Mouse (Mus musculus) kidney, postnatal 4 days (tissue): ENCODE data around the gene Prrc2b.

Experiments
- DNase-seq, 2 experiments: peaks; one replicate each; pipeline ENCODE4 v3.0.0; 2021; ENCODE audit warnings: mixed read lengths in 2 of 2

Prrc2b gene

GRCm38 (mm10) chr2:32150924-32151659, at the start of gene Prrc2b:
TSS of gene Prrc2b (plus strand) at chr2:32151082.
- peak; percentile 84 to 89 for DNase-seq

- DNase-seq: peak; percentile 25 to 50
Measured at GRCm38 (mm10) chr2:32102944-32103343, 47.9 kb upstream of the Prrc2b start.

GRCm38 (mm10) chr2:32103557-32103956, 47.3 kb upstream of the Prrc2b start:
- DNase-seq: no peak

- no peak for DNase-seq
Measured at GRCm38 (mm10) chr2:32104122-32104521, 46.8 kb upstream of the Prrc2b start.

- no peak for DNase-seq
Measured at GRCm38 (mm10) chr2:32105117-32105913, 45.6 kb upstream of the Prrc2b start.

- DNase-seq: no peak
Measured at GRCm38 (mm10) chr2:32105930-32106329, 45.0 kb upstream of the Prrc2b start.

- DNase-seq: no peak
Measured at GRCm38 (mm10) chr2:32111268-32111667, 39.6 kb upstream of the Prrc2b start.

GRCm38 (mm10) chr2:32112548-32112947, 38.3 kb upstream of the Prrc2b start:
- no peak for DNase-seq

- DNase-seq: no peak
Measured at GRCm38 (mm10) chr2:32115851-32116268, 35.0 kb upstream of the Prrc2b start.

GRCm38 (mm10) chr2:32119802-32120750, 30.8 kb upstream of the Prrc2b start:
- peak; percentile 66 to 75 for DNase-seq

GRCm38 (mm10) chr2:32121150-32121549, 29.7 kb upstream of the Prrc2b start:
- no peak for DNase-seq

GRCm38 (mm10) chr2:32121785-32122184, 29.1 kb upstream of the Prrc2b start:
- DNase-seq: no peak

- no peak for DNase-seq
Measured at GRCm38 (mm10) chr2:32127653-32128535, 23.0 kb upstream of the Prrc2b start.

GRCm38 (mm10) chr2:32128536-32128841, 22.4 kb upstream of the Prrc2b start:
- no peak for DNase-seq

GRCm38 (mm10) chr2:32129383-32130074, 21.4 kb upstream of the Prrc2b start:
- no peak for DNase-seq

- peak; percentile 70 to 76 for DNase-seq
Measured at GRCm38 (mm10) chr2:32130435-32130834, 20.4 kb upstream of the Prrc2b start.

- DNase-seq: no peak
Measured at GRCm38 (mm10) chr2:32131205-32131834, 19.6 kb upstream of the Prrc2b start.

- no peak for DNase-seq
Measured at GRCm38 (mm10) chr2:32131866-32132566, 18.9 kb upstream of the Prrc2b start.

GRCm38 (mm10) chr2:32132567-32132992, 18.3 kb upstream of the Prrc2b start:
- peak; percentile 83 to 87 for DNase-seq

GRCm38 (mm10) chr2:32134039-32134438, 16.8 kb upstream of the Prrc2b start:
- peak; percentile 93 to 94 for DNase-seq
